Mouse (Mus musculus): ENCODE measurements around the gene Galnt7. TPM values are rescaled to one million over a fixed set of nuclear protein-coding genes. Genes with fewer than 3 reads are reported as not detected.
"Not testable (repeated sequence)": the region's sequence is repeated elsewhere in the genome, so short reads cannot be mapped to it uniquely, and the experiment has no call there.

Gene Galnt7
- total and polyA plus RNA-seq, 2 experiments = 0.61 to 2.0 TPM

GRCm38 (mm10) chr8:57520186-57520786 is 132.5 kb downstream of the Galnt7 start:
- H3K4me3 ChIP-seq (ENCODE audit: insufficient read depth, low read depth, low read length) = no peak overlapping the region
- H3K27me3 ChIP-seq (ENCODE audit: control insufficient read depth, insufficient read depth, low read length) = no peaks in the 10 kb centered on the region
- H3K79me2 ChIP-seq (ENCODE audit: control insufficient read depth, insufficient read depth, low read length) = no peaks in the 10 kb centered on the region
- H3K36me3 ChIP-seq (ENCODE audit: control insufficient read depth, insufficient read depth, low read length) = no peaks in the 10 kb centered on the region; the same call in 1 of the 2 replicates
- H3K4me1 ChIP-seq (ENCODE audit: control insufficient read depth, insufficient read depth, low read length) = no peaks in the 10 kb centered on the region; the same call in 1 of the 2 replicates
- H3K9ac ChIP-seq (ENCODE audit: low read depth, low read length) = no peak overlapping the region
- WGBS = 55% methylated on average over 12 of the region's 12 CpGs
- peak; percentile 82 for DNase-seq (ENCODE audit: extremely low read depth, low read depth, low spot score)
- TF ChIP-seq CTCF (IDR thresholded peaks at IDR 0.05; ENCODE audit: low read depth, low read length) = no peak
- TF ChIP-seq POLR2A (IDR thresholded peaks at IDR 0.05; ENCODE audit: extremely low read depth, insufficient read depth, low read length) = no peak
- no peak overlapping the region for H3K27ac ChIP-seq (replicated peaks; ENCODE audit: insufficient read depth, low read depth, low read length)

DNA sequence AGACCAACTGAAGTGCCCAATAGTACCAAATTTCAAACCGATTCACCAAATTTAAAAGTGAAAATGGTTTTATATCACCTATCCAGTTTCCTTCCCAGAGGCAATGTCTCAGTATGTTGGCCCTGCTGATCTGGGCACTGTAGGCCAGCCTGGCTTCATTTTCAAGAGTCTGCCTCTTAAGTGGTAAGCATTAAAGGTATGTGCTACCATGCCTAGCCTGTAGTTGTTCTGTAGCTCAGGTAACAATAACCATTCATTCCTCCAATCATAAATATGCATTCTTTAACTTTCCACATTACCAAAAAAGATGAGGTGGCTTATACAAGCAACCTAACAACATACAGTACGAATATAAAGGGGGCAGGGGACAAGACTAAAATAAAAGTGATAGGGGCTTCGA is 135.1 kb downstream of the Galnt7 start:
- TF ChIP-seq CTCF (IDR thresholded peaks at IDR 0.05; ENCODE audit: low read depth, low read length) = no peak
- TF ChIP-seq POLR2A (IDR thresholded peaks at IDR 0.05; ENCODE audit: extremely low read depth, insufficient read depth, low read length) = no peak
- no peaks in the 10 kb centered on the region for H3K79me2 ChIP-seq (ENCODE audit: control insufficient read depth, insufficient read depth, low read length)
- no peaks in the 10 kb centered on the region for H3K27me3 ChIP-seq (ENCODE audit: control insufficient read depth, insufficient read depth, low read length)
- WGBS = 92% methylated on average over 3 of the region's 3 CpGs
- H3K27ac ChIP-seq (replicated peaks; ENCODE audit: insufficient read depth, low read depth, low read length) = no peak overlapping the region
- H3K9ac ChIP-seq (ENCODE audit: low read depth, low read length) = no peak overlapping the region
- no peak overlapping the region for H3K4me3 ChIP-seq (ENCODE audit: insufficient read depth, low read depth, low read length)
- DNase-seq (ENCODE audit: extremely low read depth, low read depth, low spot score) = no peak
- H3K36me3 ChIP-seq (ENCODE audit: control insufficient read depth, insufficient read depth, low read length) = peaks cover 5% of the 10 kb centered on the region
- H3K4me1 ChIP-seq (ENCODE audit: control insufficient read depth, insufficient read depth, low read length) = no peaks in the 10 kb centered on the region; the same call in 1 of the 2 replicates

DNA sequence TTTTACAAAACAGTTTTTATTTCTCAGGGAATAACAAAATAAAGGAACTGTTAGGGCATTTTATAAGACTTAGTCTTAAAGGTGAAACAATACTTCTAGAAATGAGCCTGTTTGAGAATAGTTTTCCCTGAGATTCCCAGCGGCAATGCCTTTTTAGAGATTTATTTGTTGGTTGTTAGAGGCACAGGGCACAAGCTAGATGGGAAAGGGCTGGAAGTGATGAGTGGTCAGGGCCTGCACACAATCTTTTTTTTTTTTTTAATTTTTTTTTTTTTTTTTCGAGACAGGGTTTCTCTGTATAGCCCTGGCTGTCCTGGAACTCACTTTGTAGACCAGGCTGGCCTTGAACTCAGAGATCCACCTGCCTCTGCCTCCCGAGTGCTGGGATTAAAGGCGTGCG is 136.1 kb downstream of the Galnt7 start:
- H3K4me1 ChIP-seq (ENCODE audit: control insufficient read depth, insufficient read depth, low read length); H3K27me3 ChIP-seq (ENCODE audit: control insufficient read depth, insufficient read depth, low read length); H3K4me3 ChIP-seq (ENCODE audit: insufficient read depth, low read depth, low read length); DNase-seq (ENCODE audit: extremely low read depth, low read depth, low spot score); H3K79me2 ChIP-seq (ENCODE audit: control insufficient read depth, insufficient read depth, low read length); H3K36me3 ChIP-seq (ENCODE audit: control insufficient read depth, insufficient read depth, low read length); H3K9ac ChIP-seq (ENCODE audit: low read depth, low read length); H3K27ac ChIP-seq (replicated peaks; ENCODE audit: insufficient read depth, low read depth, low read length): not testable (repeated sequence)
- 91% methylated on average over 5 of the region's 5 CpGs for WGBS

DNA sequence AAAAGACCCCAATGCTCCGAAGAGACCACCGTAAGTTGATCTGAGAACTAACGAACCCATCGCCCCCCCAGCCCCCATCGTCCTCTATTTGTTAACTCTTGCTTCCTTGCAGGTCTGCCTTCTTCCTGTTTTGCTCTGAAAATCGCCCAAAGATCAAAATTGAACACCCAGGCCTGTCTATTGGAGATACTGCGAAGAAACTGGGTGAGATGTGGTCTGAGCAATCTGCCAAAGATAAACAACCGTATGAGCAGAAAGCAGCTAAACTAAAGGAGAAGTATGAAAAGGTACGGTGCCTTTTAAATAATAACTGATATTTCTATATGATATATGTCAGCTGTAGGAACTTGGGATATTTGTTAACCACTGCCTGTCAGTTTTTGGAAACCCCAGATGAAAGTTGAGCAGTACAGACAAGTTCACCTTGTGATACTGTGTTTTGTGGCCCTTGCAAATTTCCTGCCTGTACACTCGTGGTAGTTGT is 139.6 kb downstream of the Galnt7 start:
- not testable (repeated sequence) for H3K36me3 ChIP-seq (ENCODE audit: control insufficient read depth, insufficient read depth, low read length); DNase-seq (ENCODE audit: extremely low read depth, low read depth, low spot score); H3K9ac ChIP-seq (ENCODE audit: low read depth, low read length); H3K4me3 ChIP-seq (ENCODE audit: insufficient read depth, low read depth, low read length); H3K27me3 ChIP-seq (ENCODE audit: control insufficient read depth, insufficient read depth, low read length); H3K4me1 ChIP-seq (ENCODE audit: control insufficient read depth, insufficient read depth, low read length); H3K79me2 ChIP-seq (ENCODE audit: control insufficient read depth, insufficient read depth, low read length); H3K27ac ChIP-seq (replicated peaks; ENCODE audit: insufficient read depth, low read depth, low read length)
- WGBS = 25% methylated on average over 10 of the region's 10 CpGs

DNA sequence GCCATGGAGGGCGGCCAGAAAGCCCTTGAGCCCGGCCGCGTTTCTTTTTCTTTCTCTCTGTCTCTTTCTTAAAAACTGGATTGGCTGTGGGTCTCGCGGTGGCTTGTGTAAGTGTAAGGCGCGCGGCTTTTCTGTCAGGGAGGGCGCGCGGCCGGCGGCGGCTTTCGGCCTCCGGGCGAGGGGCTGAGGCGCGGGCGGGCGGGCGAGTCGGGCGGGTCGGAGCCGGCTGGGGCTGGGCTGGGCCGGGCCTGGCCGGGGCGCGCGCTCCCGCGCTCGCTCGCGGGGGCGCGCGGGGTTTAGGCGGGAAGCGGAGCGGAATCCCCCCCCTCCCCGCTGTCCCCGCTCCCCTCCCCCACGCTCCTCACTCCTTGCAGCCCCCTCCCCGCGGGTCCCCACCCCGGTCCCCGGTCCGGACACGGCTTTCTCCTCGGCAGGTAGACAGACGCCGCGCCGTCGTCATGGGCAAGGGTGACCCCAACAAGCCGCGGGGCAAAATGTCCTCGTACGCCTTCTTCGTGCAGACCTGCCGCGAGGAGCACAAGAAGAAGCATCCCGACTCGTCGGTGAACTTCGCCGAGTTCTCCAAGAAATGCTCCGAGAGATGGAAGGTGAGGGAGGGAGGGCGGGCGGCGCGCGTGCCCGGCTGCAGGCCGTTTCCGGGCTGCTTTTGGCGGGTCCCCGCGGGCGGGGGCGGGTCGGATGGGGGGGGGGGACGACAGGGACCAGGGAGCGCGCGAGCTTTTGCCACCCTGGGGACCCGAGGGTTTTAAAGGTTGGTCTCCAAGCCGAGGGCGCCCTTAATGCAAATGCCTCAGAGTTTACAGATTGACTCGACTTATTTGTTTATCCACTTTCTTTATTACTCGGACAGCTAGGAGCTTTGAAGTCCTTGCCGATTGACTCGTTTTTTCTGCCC is 140.4 kb downstream of the Galnt7 start:
- Histone ChIP-seq H3K36me3 (ENCODE audit: control insufficient read depth, insufficient read depth, low read length) (peaks cover 5% of the 10 kb centered on the region), H3K27ac (replicated peaks; ENCODE audit: insufficient read depth, low read depth, low read length) (peak overlapping the region; percentile 92), H3K4me3 (ENCODE audit: insufficient read depth, low read depth, low read length) (peak overlapping the region; percentile 89), H3K9ac (ENCODE audit: low read depth, low read length) (peak overlapping the region; percentile 96), H3K27me3 (ENCODE audit: control insufficient read depth, insufficient read depth, low read length) (no peaks in the 10 kb centered on the region), H3K4me1 (ENCODE audit: control insufficient read depth, insufficient read depth, low read length) (no peaks in the 10 kb centered on the region; the same call in 1 of the 2 replicates), H3K79me2 (ENCODE audit: control insufficient read depth, insufficient read depth, low read length) (no peaks in the 10 kb centered on the region)
- DNase-seq (ENCODE audit: extremely low read depth, low read depth, low spot score) = no peak
- TF ChIP-seq CTCF (IDR thresholded peaks at IDR 0.05; ENCODE audit: low read depth, low read length) (no peak), POLR2A (IDR thresholded peaks at IDR 0.05; ENCODE audit: extremely low read depth, insufficient read depth, low read length) (no peak)
- 1% methylated on average over 93 of the region's 96 CpGs for WGBS
